Mouse (Mus musculus) hindbrain, embryonic 13.5 days (tissue): Measurements from ENCODE around the gene Malsu1. TPM values are rescaled to one million over a fixed set of nuclear protein-coding genes. Genes with fewer than 3 reads are reported as not detected.

Experiments used
- ATAC-seq: fragments of 200-750 bp; cut with Nextera tagmentation; 2 replicates; pipeline ENCODE4 v1.8.0; 2017; ENCODE audit warnings: moderate TSS enrichment; ENCODE audit not compliant: low FRiP score
- H3K27ac ChIP-seq: fragments of 300-500 bp; sonication (generic); 2 replicates; pipeline ENCODE4 v1.5.1; 2015; ENCODE audit warnings: inconsistent platforms, mild to moderate bottlenecking, moderate library complexity
- H3K27me3 ChIP-seq: fragments of 300-500 bp; sonication (generic); 2 replicates; pipeline ENCODE4 v1.6.1; 2015; ENCODE audit warnings: mild to moderate bottlenecking, inconsistent platforms
- H3K36me3 ChIP-seq: fragments of 300-500 bp; sonication (generic); 2 replicates; pipeline ENCODE4 v1.6.1; 2015; ENCODE audit warnings: mild to moderate bottlenecking, inconsistent platforms
- H3K4me1 ChIP-seq: fragments of 300-500 bp; sonication (generic); replicated peaks from 2 replicates; pipeline ENCODE4 v1.6.1; 2015; ENCODE audit warnings: inconsistent platforms
- H3K4me2 ChIP-seq: fragments of 300-500 bp; sonication (generic); 2 replicates; pipeline ENCODE4 v1.6.1; 2015; ENCODE audit warnings: inconsistent platforms, mild to moderate bottlenecking, moderate library complexity
- H3K4me3 ChIP-seq: fragments of 300-500 bp; sonication (generic); 2 replicates; pipeline ENCODE4 v1.5.1; 2015; ENCODE audit warnings: mild to moderate bottlenecking, inconsistent platforms
- H3K9ac ChIP-seq: fragments of 300-500 bp; sonication (generic); 2 replicates; pipeline ENCODE4 v1.6.1; 2015; ENCODE audit warnings: mild to moderate bottlenecking, inconsistent platforms
- H3K9me3 ChIP-seq: fragments of 300-500 bp; sonication (generic); 2 replicates; pipeline ENCODE4 v1.6.1; 2016; ENCODE audit warnings: inconsistent platforms
- WGBS: fragments of 180-500 bp; shearing (Covaris S2); methylation state at CpG from one replicate; pipeline ENCODE4 v1.1.7; 2015; 5-methylcytosine and 5-hydroxymethylcytosine counted together
- polyA plus RNA-seq: library from polyadenylated mRNA; unstranded; fragments of >200 nt; fragmentation: Nextera tagmentation; extraction: Ambion mirVana; gene quantifications from 2 replicates; pipeline ENCODE4 v1.2.1, GENCODE M21; 2015

Gene Malsu1
- polyA plus RNA-seq, 1 experiment from 2014 or later: 73.6 TPM

DNA sequence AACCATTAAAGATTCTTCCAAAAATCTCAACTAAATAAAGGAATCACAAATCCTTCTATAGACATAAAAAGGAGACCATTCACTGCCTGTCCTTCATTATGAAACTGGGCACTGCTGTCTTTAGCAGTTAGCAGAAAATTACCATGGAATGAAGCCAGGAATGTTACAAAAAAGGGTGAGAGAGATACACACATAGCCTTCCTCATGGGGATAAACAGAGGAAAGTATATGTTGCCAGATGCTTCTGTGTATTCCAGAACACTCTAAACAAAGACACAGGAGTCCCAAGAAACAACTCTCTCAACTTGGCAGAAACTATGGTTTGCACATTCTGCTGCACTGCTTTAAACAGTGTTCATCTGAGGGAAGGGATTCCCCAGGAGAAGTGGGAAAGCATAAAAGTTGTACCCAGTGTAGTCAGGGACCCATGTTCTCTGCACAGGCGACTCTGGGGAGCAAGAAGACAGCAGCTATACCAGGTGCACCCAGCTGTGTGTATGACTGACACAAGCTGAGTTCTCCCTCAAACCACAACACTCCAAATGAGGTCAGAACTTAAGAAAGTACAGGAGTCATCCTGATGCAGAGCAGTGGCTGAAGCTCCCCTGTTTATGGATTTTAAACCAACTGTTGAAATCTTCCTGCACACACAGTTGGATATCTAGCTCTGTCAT, 46.0 kb downstream of the Malsu1 start:
- H3K4me2 ChIP-seq: no peak overlapping the region
- H3K4me3 ChIP-seq: no peak overlapping the region
- ATAC-seq: no peak
- H3K27ac ChIP-seq: no peak overlapping the region; the same call in 1 of the 2 replicates
- H3K9ac ChIP-seq: no peak overlapping the region
- peaks cover 31% of the 10 kb centered on the region for H3K36me3 ChIP-seq
- 84% methylated on average over 1 of the region's 1 CpGs for WGBS
- H3K27me3 ChIP-seq: no peaks in the 10 kb centered on the region
- peaks cover 14% of the 10 kb centered on the region for H3K4me1 ChIP-seq
- H3K9me3 ChIP-seq: 0 out of 2 replicates have a peak, but pooled peaks cover 7% of the 10 kb centered on the region

DNA sequence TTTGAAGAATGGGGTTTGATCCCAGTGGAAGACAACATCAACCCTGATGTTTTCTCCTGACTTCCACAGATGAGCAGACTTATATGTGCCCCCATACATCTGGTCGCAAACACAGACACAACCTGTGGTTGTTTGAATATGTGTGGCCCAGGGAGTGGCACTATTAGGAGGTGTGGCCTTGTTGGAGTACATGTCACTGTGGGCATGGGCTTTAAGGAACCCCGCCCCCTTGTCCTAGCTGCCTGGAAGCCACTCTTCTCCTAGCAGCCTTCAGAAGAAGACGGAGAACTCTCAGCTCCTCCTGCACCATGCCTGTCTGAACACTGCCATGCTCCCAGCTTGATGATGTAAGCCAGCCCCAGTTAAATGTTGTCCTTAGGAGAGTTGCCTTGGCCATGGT, 46.8 kb downstream of the Malsu1 start:
- Histone ChIP-seq H3K9me3 (0 out of 2 replicates have a peak, but pooled peaks cover 7% of the 10 kb centered on the region), H3K4me3 (no peak overlapping the region), H3K4me1 (peaks cover 14% of the 10 kb centered on the region), H3K4me2 (no peak overlapping the region), H3K36me3 (peaks cover 30% of the 10 kb centered on the region), H3K9ac (no peak overlapping the region), H3K27me3 (no peaks in the 10 kb centered on the region), H3K27ac (no peak overlapping the region)
- WGBS: 94% methylated on average over 3 of the region's 3 CpGs
- no peak for ATAC-seq

DNA sequence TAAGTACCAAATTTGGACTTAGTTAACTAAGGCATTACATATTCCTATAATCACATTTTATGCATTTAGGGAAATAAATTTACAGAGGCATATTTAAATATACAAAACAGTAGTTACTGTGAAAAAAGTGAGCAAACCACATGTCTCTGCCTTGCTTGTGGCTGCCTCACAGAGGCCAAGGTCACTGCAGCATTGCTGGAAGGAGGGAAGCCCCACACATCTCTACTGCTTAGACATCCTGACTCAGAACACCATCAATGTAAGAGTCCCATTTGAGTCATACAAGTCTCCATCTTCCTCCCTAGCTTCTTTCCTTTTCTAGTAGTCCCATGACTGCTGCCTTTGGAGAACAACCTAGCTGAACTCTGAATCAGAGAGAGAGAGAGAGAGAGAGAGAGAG, 56.7 kb downstream of the Malsu1 start:
- no peak overlapping the region for H3K4me2 ChIP-seq
- H3K4me1 ChIP-seq: peaks cover 13% of the 10 kb centered on the region; the same call in 1 of the 2 replicates
- H3K9ac ChIP-seq: no peak overlapping the region
- no peak overlapping the region for H3K27ac ChIP-seq
- H3K27me3 ChIP-seq: no peaks in the 10 kb centered on the region
- H3K4me3 ChIP-seq: no peak overlapping the region
- no peak for ATAC-seq
- no peaks in the 10 kb centered on the region for H3K9me3 ChIP-seq
- H3K36me3 ChIP-seq: peaks cover 3% of the 10 kb centered on the region; the same call in 1 of the 2 replicates

DNA sequence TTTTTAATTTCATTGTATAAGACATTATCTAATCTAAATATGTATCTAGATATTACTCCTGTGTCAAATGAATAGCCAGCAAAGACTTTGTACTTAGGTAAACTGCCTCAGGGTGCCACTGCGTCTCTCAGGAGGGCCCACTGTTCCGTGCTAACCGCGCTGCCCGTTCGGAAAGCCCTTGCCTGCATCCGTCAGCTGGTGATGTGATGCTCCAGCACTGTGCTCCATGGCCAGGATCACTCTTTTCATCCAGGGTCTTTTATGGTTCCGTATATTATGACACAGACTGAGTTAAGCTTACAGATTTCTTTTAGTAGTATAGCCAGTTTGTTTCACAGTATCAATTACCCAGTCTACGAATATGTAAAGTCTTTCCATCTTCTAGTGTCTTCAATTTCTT, 58.3 kb downstream of the Malsu1 start:
- Histone ChIP-seq H3K4me2 (no peak overlapping the region), H3K27me3 (no peaks in the 10 kb centered on the region), H3K9me3 (no peaks in the 10 kb centered on the region), H3K4me1 (peaks cover 13% of the 10 kb centered on the region; the same call in 1 of the 2 replicates), H3K4me3 (no peak overlapping the region), H3K27ac (no peak overlapping the region), H3K9ac (no peak overlapping the region), H3K36me3 (no peaks in the 10 kb centered on the region)
- ATAC-seq: no peak
- WGBS: 78% methylated on average over 9 of the region's 9 CpGs

DNA sequence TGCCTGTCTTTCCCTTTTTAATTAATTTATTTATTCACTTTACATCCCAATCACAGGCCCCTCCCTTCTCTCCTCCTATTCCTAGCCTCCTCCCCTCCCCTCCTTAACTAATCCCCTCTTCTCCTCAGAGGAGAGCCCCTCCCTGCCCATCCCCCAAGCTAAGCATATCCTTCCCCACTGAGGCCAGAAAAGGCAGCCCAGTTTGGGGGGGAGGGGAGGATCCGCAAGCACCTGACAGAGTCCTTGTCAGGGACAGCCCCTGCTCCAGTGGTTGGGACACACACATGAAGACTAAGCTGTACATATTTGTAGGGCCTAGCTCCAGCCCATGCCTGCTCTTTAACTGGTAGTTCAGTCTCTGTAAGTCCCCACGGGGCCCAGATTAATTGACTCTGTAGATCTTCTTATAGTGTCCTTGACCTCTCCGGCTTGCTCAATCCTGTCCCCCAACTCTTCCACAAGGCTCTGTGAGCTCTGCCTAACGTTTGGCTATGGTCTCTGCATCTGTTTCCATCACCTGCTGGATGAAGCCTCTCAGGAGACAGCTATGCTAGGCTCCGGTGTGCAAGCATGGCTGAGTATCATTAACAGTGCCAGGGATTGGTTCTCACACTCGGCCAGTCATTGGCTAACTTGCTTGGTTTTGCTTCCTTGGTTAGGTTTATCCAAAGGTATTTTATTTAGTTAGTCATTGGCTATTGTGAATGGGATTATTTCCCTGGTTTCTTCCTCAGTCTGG, 58.9 kb downstream of the Malsu1 start:
- H3K4me1 ChIP-seq: peaks cover 13% of the 10 kb centered on the region; the same call in 1 of the 2 replicates
- no peak overlapping the region for H3K4me3 ChIP-seq
- H3K27me3 ChIP-seq: no peaks in the 10 kb centered on the region
- no peak overlapping the region for H3K27ac ChIP-seq
- no peaks in the 10 kb centered on the region for H3K9me3 ChIP-seq
- no peak for ATAC-seq
- 52% methylated on average over 6 of the region's 6 CpGs for WGBS
- no peaks in the 10 kb centered on the region for H3K36me3 ChIP-seq
- no peak overlapping the region for H3K9ac ChIP-seq
- H3K4me2 ChIP-seq: no peak overlapping the region

Other genes starting within 250 kb of the Malsu1 start
- 19.0 and 19.9 TPM in 2 replicates for gene Tmem176a, start 232.9 kb upstream of the Malsu1 start, polyA plus RNA-seq
- gene Tmem176b, start 232.3 kb upstream of the Malsu1 start, polyA plus RNA-seq: 116 and 118 TPM in 2 replicates
- gene Aoc1, start 200.9 kb upstream of the Malsu1 start, polyA plus RNA-seq: not detected in 2 replicates
- not detected in 2 replicates for gene 1600015I10Rik, start 143.9 kb upstream of the Malsu1 start, polyA plus RNA-seq
- not detected in 2 replicates for gene Doxl2, start 98.8 kb upstream of the Malsu1 start, polyA plus RNA-seq
- gene Svs1, start 86.9 kb upstream of the Malsu1 start, polyA plus RNA-seq: not detected in 2 replicates
- gene Gpnmb, start 37.2 kb upstream of the Malsu1 start, polyA plus RNA-seq: 0.12 and 0.16 TPM in 2 replicates
- gene Igf2bp3, start 141.2 kb downstream of the Malsu1 start, polyA plus RNA-seq: 43.7 and 45.0 TPM in 2 replicates
- 133 and 143 TPM in 2 replicates for gene Tra2a, start 190.2 kb downstream of the Malsu1 start, polyA plus RNA-seq
- 8.0 and 8.9 TPM in 2 replicates for gene Ccdc126, start 245.5 kb downstream of the Malsu1 start, polyA plus RNA-seq